Mouse (Mus musculus) left cerebral cortex, postnatal 14 days (tissue): ENCODE data around the gene Scaf8. TPM values are rescaled to one million over a fixed set of nuclear protein-coding genes. Genes with fewer than 3 reads are reported as not detected.

Experiments used
- DNase-seq, 2 experiments: peaks; one replicate each; pipeline ENCODE4 v3.0.0; 2021 to 2022; ENCODE audit warnings: low spot score in 2 of 2, mixed read lengths in 1 of 2
- intact Hi-C: fragments of 180-260 bp; cut with DNase I; formaldehyde crosslinking; loops from one replicate; pipeline ENCODE4 v1.15.1; 2025
- total RNA-seq, 2 experiments: library from RNA; stranded (reverse); gene quantifications; 2 replicates each; pipeline ENCODE4 v1.2.3; 2021

The Scaf8 gene
- total RNA-seq, 2 experiments from 2014 or later: 52.7 to 55.2 TPM

- intact Hi-C loops: loop anchor here (5.0 kb wide), 1 partner anchor 87 kb away; no protein-coding TSS in a partner anchor
- no peak for DNase-seq
Observed at GRCm38 (mm10) chr17:3203916-3204315, 89.1 kb downstream of the Scaf8 start.

- no peak for DNase-seq
- intact Hi-C loops: loop anchor here (5.0 kb wide), 1 partner anchor 88 kb away; no protein-coding TSS in a partner anchor
Observed at GRCm38 (mm10) chr17:3204826-3205405, 90.1 kb downstream of the Scaf8 start.

GRCm38 (mm10) chr17:3206527-3207398, 92.0 kb downstream of the Scaf8 start:
- no peak for DNase-seq
- intact Hi-C loops: no loop called here

GRCm38 (mm10) chr17:3207529-3208240, 92.9 kb downstream of the Scaf8 start:
- intact Hi-C loops: no loop called here
- no peak for DNase-seq

GRCm38 (mm10) chr17:3208471-3208870, 93.7 kb downstream of the Scaf8 start:
- DNase-seq: no peak
- intact Hi-C loops: no loop called here

- intact Hi-C loops: no loop called here
Observed at GRCm38 (mm10) chr17:3209581-3209980, 94.8 kb downstream of the Scaf8 start.

GRCm38 (mm10) chr17:3210134-3210533, 95.4 kb downstream of the Scaf8 start:
- intact Hi-C loops: no loop called here
- no peak for DNase-seq

More at GRCm38 (mm10) chr17:3209581-3209980, 94.8 kb downstream of the Scaf8 start:
- no peak for DNase-seq

- DNase-seq: no peak
Observed at GRCm38 (mm10) chr17:3212105-3212504, 97.3 kb downstream of the Scaf8 start.

GRCm38 (mm10) chr17:3212886-3213285, 98.1 kb downstream of the Scaf8 start:
- DNase-seq: no peak
- intact Hi-C loops: no loop called here

More at GRCm38 (mm10) chr17:3212105-3212504, 97.3 kb downstream of the Scaf8 start:
- intact Hi-C loops: no loop called here

GRCm38 (mm10) chr17:3214852-3215251, 100.1 kb downstream of the Scaf8 start:
- no peak for DNase-seq
- intact Hi-C loops: no loop called here

GRCm38 (mm10) chr17:3217023-3217422, 102.3 kb downstream of the Scaf8 start:
- no peak for DNase-seq
- intact Hi-C loops: no loop called here

GRCm38 (mm10) chr17:3218364-3218763, 103.6 kb downstream of the Scaf8 start:
- peak in 1 of 2 experiments; percentile 48 for DNase-seq
- intact Hi-C loops: no loop called here

- DNase-seq: peak; percentile 48 to 81
- intact Hi-C loops: no loop called here
Observed at GRCm38 (mm10) chr17:3218916-3219315, 104.1 kb downstream of the Scaf8 start.

- no peak for DNase-seq
- intact Hi-C loops: loop anchor here (5.0 kb wide), 2 partner anchors 118 to 133 kb away; no protein-coding TSS in a partner anchor
Observed at GRCm38 (mm10) chr17:3220201-3220600, 105.4 kb downstream of the Scaf8 start.

GRCm38 (mm10) chr17:3223071-3223470, 108.3 kb downstream of the Scaf8 start:
- DNase-seq: no peak
- intact Hi-C loops: loop anchor here (5.0 kb wide), 2 partner anchors 121 to 136 kb away; no protein-coding TSS in a partner anchor

GRCm38 (mm10) chr17:3223721-3224120, 108.9 kb downstream of the Scaf8 start:
- intact Hi-C loops: loop anchor here (5.0 kb wide), 2 partner anchors 121 to 136 kb away; no protein-coding TSS in a partner anchor
- no peak for DNase-seq

- peak; percentile 92 to 93 for DNase-seq
Observed at GRCm38 (mm10) chr17:3224383-3225106, 109.8 kb downstream of the Scaf8 start.

GRCm38 (mm10) chr17:3230231-3231000, 115.6 kb downstream of the Scaf8 start:
- DNase-seq: peak; percentile 68 to 81
- intact Hi-C loops: loop anchor here (5.0 kb wide), 1 partner anchor 217 kb away; no protein-coding TSS in a partner anchor

More at GRCm38 (mm10) chr17:3224383-3225106, 109.8 kb downstream of the Scaf8 start:
- intact Hi-C loops: loop anchor here (5.0 kb wide), 2 partner anchors 122 to 137 kb away; no protein-coding TSS in a partner anchor
